Mouse (Mus musculus): ENCODE data around the gene Scrg1.

GRCm38 (mm10) chr8:57410473-57410863 is 45.3 kb upstream of the Scrg1 start:
- no peak for TF ChIP-seq GATA1 (IDR thresholded peaks at IDR 0.05; ENCODE audit: low read length)
- TF ChIP-seq TAL1 (IDR thresholded peaks at IDR 0.05; ENCODE audit: low read length): no peak

Measured in erythroblast, embryonic 14.5 days (primary cell).